Mouse (Mus musculus) ES-Bruce4 (cell line): ENCODE measurements around the gene Fst. TPM values are rescaled to one million over a fixed set of nuclear protein-coding genes. Genes with fewer than 3 reads are reported as not detected.

Source experiments
- H3K27ac ChIP-seq: 2 replicates; pipeline ENCODE4 v1.5.1; 2012; ENCODE audit warnings: low read length, inconsistent platforms; ENCODE audit not compliant: insufficient read depth
- H3K27me3 ChIP-seq: 2 replicates; pipeline ENCODE4 v1.6.1; 2012; ENCODE audit warnings: mild to moderate bottlenecking, low read length, inconsistent platforms; ENCODE audit not compliant: control insufficient read depth, poor library complexity, insufficient read depth, severe bottlenecking
- H3K36me3 ChIP-seq: 2 replicates; pipeline ENCODE4 v1.6.1; 2012; ENCODE audit warnings: inconsistent platforms, mild to moderate bottlenecking, low read length, moderate library complexity; ENCODE audit not compliant: control insufficient read depth, poor library complexity, insufficient read depth, severe bottlenecking
- H3K4me1 ChIP-seq: one replicate; pipeline ENCODE4 v1.8.1; 2011; ENCODE audit warnings: low read length; ENCODE audit not compliant: control insufficient read depth, insufficient read depth
- H3K4me3 ChIP-seq: 2 replicates; pipeline ENCODE4 v1.5.1; 2011; ENCODE audit warnings: low read depth, mild to moderate bottlenecking, low read length
- H3K9ac ChIP-seq: 2 replicates; pipeline ENCODE4 v1.6.1; 2012; ENCODE audit warnings: low read depth, mild to moderate bottlenecking, inconsistent platforms; ENCODE audit not compliant: poor library complexity, severe bottlenecking
- H3K9me3 ChIP-seq: replicated peaks from 2 replicates; pipeline ENCODE4 v1.6.1; 2012; ENCODE audit warnings: mild to moderate bottlenecking, low read length, inconsistent platforms; ENCODE audit not compliant: control insufficient read depth, poor library complexity, insufficient read depth, severe bottlenecking
- CTCF ChIP-seq: IDR thresholded peaks from one replicate; pipeline ENCODE4 v1.8.1; 2011; ENCODE audit warnings: low read depth, low read length
- EP300 ChIP-seq: IDR thresholded peaks from 2 replicates; pipeline ENCODE4 v1.6.1; 2011; ENCODE audit warnings: low read depth, low read length; ENCODE audit not compliant: insufficient read depth
- POLR2A ChIP-seq: IDR thresholded peaks from one replicate; pipeline ENCODE4 v1.8.1; 2011; ENCODE audit warnings: low read length; ENCODE audit not compliant: insufficient read depth
- polyA plus RNA-seq: library from polyadenylated mRNA; stranded (reverse); fragments of >200 nt; gene quantifications from 2 replicates; pipeline ENCODE4 v1.2.4, GENCODE M21; 2011; ENCODE audit warnings: low read depth; ENCODE audit not compliant: missing spikeins, insufficient read depth, insufficient read length

Fst gene
- polyA plus RNA-seq, 1 experiment, result 3.2 TPM

GRCm38 (mm10) chr13:114406424-114406823 lies 52.3 kb downstream of the Fst start:
- Histone ChIP-seq H3K27ac (no peak overlapping the region), H3K9me3 (no peaks in the 10 kb centered on the region), H3K9ac (no peak overlapping the region), H3K4me3 (no peak overlapping the region), H3K4me1 (peaks cover 2% of the 10 kb centered on the region), H3K27me3 (peaks cover 2% of the 10 kb centered on the region), H3K36me3 (no peaks in the 10 kb centered on the region)
- TF ChIP-seq CTCF (no peak), EP300 (peak; percentile 64; the same call in 1 of the 2 replicates)

- Histone ChIP-seq H3K9me3 (no peaks in the 10 kb centered on the region), H3K9ac (no peak overlapping the region), H3K4me1 (peaks cover 2% of the 10 kb centered on the region), H3K36me3 (no peaks in the 10 kb centered on the region), H3K27ac (no peak overlapping the region), H3K4me3 (no peak overlapping the region), H3K27me3 (peaks cover 2% of the 10 kb centered on the region)
- TF ChIP-seq POLR2A (no peak), EP300 (no peak), CTCF (no peak)
These were observed 53.5 kb downstream of the Fst start for GRCm38 (mm10) chr13:114405100-114405715.

Other genes with a start within 250 kb of the Fst start
- gene Ndufs4, start 70.7 kb downstream of the Fst start, polyA plus RNA-seq, result 137 and 140 TPM in 2 replicates